Mouse (Mus musculus) hindbrain, postnatal 0 days (tissue): ENCODE results near the gene Igf1r. TPM values are rescaled to one million over a fixed set of nuclear protein-coding genes. Genes with fewer than 3 reads are reported as not detected.

ENCODE experiments used
- ATAC-seq: fragments of 200-750 bp; cut with Nextera tagmentation; 2 replicates; pipeline ENCODE4 v1.8.0; 2017; ENCODE audit warnings: mild to moderate bottlenecking, moderate TSS enrichment, moderate library complexity
- DNase-seq: peaks from one replicate; pipeline ENCODE4 v3.0.0-alpha.2; 2015; ENCODE audit warnings: low spot score
- H3K27ac ChIP-seq: fragments of 300-500 bp; sonication (generic); 2 replicates; pipeline ENCODE4 v1.5.1; 2014; ENCODE audit warnings: mild to moderate bottlenecking
- H3K27me3 ChIP-seq: fragments of 300-500 bp; sonication (generic); 2 replicates; pipeline ENCODE4 v1.6.1; 2014; ENCODE audit warnings: low read length, mixed read lengths; ENCODE audit not compliant: insufficient read depth
- H3K36me3 ChIP-seq: fragments of 300-500 bp; sonication (generic); 2 replicates; pipeline ENCODE4 v1.6.1; 2014; ENCODE audit warnings: low read length, mixed read lengths; ENCODE audit not compliant: insufficient read depth
- H3K4me1 ChIP-seq: fragments of 300-500 bp; sonication (generic); 2 replicates; pipeline ENCODE4 v1.6.1; 2014; ENCODE audit warnings: antibody characterized with exemption, low read length, mixed read lengths; ENCODE audit not compliant: insufficient read depth
- H3K4me2 ChIP-seq: fragments of 300-500 bp; sonication (generic); 2 replicates; pipeline ENCODE4 v1.6.1; 2014; ENCODE audit warnings: low read depth, mild to moderate bottlenecking, low read length, moderate library complexity, mixed read lengths
- H3K4me3 ChIP-seq: fragments of 300-500 bp; sonication (generic); 2 replicates; pipeline ENCODE4 v1.5.1; 2014; ENCODE audit warnings: low read length
- H3K9ac ChIP-seq: fragments of 300-500 bp; sonication (generic); replicated peaks from 2 replicates; pipeline ENCODE4 v1.6.1; 2014; ENCODE audit warnings: mild to moderate bottlenecking, low read length, moderate library complexity, mixed read lengths
- H3K9me3 ChIP-seq: fragments of 300-500 bp; sonication (generic); 2 replicates; pipeline ENCODE4 v1.6.1; 2016; ENCODE audit warnings: low read length, mixed read lengths
- CTCF ChIP-seq: IDR thresholded peaks from 2 replicates; pipeline ENCODE4 v1.5.1; 2016; ENCODE audit warnings: antibody characterized with exemption, control low read depth, low read depth
- WGBS: fragments of 180-500 bp; shearing (Covaris S2); extraction: QIAGEN DNeasy Blood & Tissue Kit; methylation state at CpG from one replicate; pipeline ENCODE4 v1.1.7; 2014; 5-methylcytosine and 5-hydroxymethylcytosine counted together
- polyA plus RNA-seq: library from polyadenylated mRNA; unstranded; fragments of >200 nt; fragmentation: Nextera tagmentation; extraction: Ambion mirVana; gene quantifications from 2 replicates; pipeline ENCODE4 v1.2.1, GENCODE M21; 2015
- total RNA-seq: library from RNA; depleted of rRNA; stranded (reverse); fragments of >200 nt; gene quantifications from 2 replicates; pipeline ENCODE4 v1.2.3, GENCODE M21; 2014

The Igf1r gene
- total and polyA plus RNA-seq, 2 experiments from 2014 or later: 12.1 to 36.2 TPM

DNA sequence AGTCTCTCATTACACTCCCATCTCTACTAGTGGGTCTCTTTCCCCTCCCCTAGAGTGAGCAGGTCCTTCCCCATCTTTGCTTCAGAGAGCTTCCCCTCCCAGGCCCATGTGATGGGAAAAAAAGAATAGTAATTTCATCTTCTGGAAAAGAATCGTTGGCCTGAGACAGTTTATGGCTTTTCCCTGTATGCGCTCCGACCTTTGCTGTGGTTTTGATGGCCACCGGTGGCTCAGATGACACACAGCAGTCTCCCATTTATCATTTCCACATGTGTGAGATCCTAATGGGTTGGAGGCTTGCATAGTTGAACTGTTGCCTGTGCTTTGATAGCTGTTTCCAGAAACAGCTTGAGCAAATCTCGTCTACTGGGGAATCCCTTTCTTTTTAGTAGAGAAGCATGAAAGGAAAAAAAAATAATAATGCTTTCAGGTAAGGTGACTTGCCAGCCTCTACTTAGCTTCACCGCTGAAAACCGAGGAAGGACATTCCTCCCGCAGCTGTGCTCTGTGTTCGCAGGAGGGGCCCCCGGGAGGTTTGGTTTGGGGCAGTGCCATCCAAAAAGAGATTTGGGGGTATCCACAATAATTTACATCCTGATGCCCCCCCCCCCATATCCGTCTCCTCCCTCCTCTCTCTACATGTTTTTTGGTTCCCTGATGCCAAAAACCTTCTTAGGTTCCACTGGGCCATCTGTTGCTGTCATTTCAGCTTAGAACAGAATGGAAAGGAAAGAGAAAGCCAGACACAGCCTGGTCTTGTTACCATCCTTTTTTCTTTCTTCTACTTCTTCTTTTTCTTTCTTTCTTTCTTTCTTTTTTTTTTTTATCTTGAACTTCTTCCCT is 324.6 kb downstream of the Igf1r start:
- DNase-seq (no peak), ATAC-seq (no peak)
- H3K27ac ChIP-seq: no peak overlapping the region
- no peak for TF ChIP-seq CTCF
- WGBS: 40% methylated on average over 11 of the region's 11 CpGs
- peaks cover 13% of the 10 kb centered on the region for H3K4me1 ChIP-seq
- H3K9me3 ChIP-seq: no peaks in the 10 kb centered on the region
- no peak overlapping the region for H3K9ac ChIP-seq
- H3K4me3 ChIP-seq: no peak overlapping the region
- no peaks in the 10 kb centered on the region for H3K36me3 ChIP-seq
- no peak overlapping the region for H3K4me2 ChIP-seq
- H3K27me3 ChIP-seq: no peaks in the 10 kb centered on the region

DNA sequence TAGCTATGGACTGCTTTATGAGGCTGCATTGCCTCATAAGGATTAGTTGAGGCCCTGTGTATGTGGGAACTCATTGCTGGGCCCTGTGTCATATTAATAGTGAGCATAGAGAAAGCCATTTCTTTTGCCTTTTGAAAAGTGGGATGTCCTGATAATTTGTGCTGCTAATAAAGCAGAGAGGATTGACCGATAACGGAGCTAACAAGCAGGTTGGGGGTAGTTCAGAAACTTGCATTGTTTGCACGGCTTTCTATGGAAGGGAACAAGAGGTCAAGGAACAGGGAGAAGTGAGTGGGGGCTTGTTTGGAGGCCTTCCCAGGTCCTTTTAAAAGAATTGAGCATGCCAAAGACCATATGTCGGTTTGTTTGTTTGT is 325.3 kb downstream of the Igf1r start:
- Histone ChIP-seq H3K4me2 (no peak overlapping the region), H3K27ac (no peak overlapping the region), H3K4me1 (peaks cover 13% of the 10 kb centered on the region), H3K27me3 (no peaks in the 10 kb centered on the region), H3K9me3 (no peaks in the 10 kb centered on the region), H3K36me3 (no peaks in the 10 kb centered on the region), H3K4me3 (no peak overlapping the region), H3K9ac (no peak overlapping the region)
- no peak for TF ChIP-seq CTCF
- no peak for DNase-seq
- ATAC-seq: no peak
- WGBS: 48% methylated on average over 4 of the region's 4 CpGs

DNA sequence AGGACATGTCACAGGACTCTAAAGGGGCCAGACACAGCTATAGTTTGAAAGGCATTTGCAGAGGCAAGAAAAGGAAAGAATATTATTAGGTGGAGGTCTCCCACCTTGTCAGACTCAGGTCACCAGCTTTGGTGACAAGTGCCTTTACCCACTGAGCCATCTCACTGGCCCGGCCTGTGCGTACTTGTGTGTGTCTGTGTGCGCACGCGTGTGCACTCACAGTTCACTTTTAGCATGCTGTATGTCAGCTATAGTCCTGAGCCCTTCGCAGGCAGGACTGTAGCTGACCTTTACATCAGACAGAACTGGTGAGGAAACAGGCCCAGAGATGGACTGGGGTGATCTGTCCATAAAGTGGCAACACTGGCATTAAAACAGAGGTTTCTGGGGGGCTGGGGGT is 325.8 kb downstream of the Igf1r start:
- no peak for TF ChIP-seq CTCF
- DNase-seq (no peak), ATAC-seq (no peak)
- H3K4me3 ChIP-seq: no peak overlapping the region
- H3K36me3 ChIP-seq: no peaks in the 10 kb centered on the region
- H3K4me2 ChIP-seq: no peak overlapping the region
- no peaks in the 10 kb centered on the region for H3K9me3 ChIP-seq
- H3K4me1 ChIP-seq: peaks cover 13% of the 10 kb centered on the region
- no peaks in the 10 kb centered on the region for H3K27me3 ChIP-seq
- WGBS: 97% methylated on average over 6 of the region's 6 CpGs
- H3K9ac ChIP-seq: no peak overlapping the region
- H3K27ac ChIP-seq: no peak overlapping the region

DNA sequence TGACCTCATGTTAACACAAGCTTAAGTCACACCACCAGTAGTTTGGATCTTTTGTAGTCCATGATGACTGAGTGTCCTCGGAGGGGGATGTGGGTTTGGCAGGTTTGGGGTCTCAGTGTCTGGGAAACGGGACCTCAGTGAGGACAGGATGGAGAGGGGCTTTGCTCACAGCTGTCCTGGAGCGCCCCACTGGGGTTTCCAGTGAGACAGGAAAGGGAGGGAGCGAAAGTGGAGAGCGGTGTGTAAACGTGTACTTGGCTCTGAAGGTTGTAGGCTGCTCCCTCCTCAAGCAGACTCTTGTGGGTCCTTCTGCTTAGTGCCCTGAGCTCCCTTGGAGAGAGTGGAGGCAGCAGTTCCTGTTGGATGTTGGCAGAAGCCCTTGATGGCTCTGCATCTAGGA is 326.3 kb downstream of the Igf1r start:
- Histone ChIP-seq H3K36me3 (no peaks in the 10 kb centered on the region), H3K27me3 (no peaks in the 10 kb centered on the region), H3K9ac (no peak overlapping the region), H3K27ac (no peak overlapping the region), H3K4me1 (peaks cover 13% of the 10 kb centered on the region), H3K4me3 (no peak overlapping the region), H3K4me2 (no peak overlapping the region), H3K9me3 (no peaks in the 10 kb centered on the region)
- DNase-seq (no peak), ATAC-seq (no peak)
- TF ChIP-seq CTCF: no peak
- 82% methylated on average over 6 of the region's 6 CpGs for WGBS

DNA sequence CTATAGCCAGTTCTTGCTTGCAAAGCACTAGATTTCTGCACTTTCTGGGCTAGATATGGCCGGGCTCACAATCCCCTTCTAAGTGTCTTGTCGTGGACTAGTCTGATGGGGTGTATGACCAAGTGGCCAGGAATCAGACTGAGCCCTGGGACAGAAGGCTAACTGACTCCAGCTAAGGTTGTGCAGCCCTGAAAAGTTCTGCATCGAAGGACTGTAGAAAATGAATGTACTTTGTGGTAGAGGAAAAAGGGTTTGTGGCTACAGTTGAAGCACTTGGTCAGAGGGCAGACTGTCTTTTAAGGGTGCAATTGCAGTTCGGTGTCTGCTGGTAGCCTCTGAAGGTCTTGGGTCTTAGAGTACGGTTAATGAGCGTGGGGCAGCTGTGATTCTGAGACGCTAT is 326.9 kb downstream of the Igf1r start:
- H3K4me3 ChIP-seq: no peak overlapping the region
- H3K9ac ChIP-seq: no peak overlapping the region
- TF ChIP-seq CTCF: no peak
- no peak overlapping the region for H3K4me2 ChIP-seq
- WGBS: 90% methylated on average over 7 of the region's 7 CpGs
- H3K4me1 ChIP-seq: peaks cover 13% of the 10 kb centered on the region
- no peak for DNase-seq
- H3K9me3 ChIP-seq: no peaks in the 10 kb centered on the region
- H3K36me3 ChIP-seq: no peaks in the 10 kb centered on the region
- no peak for ATAC-seq
- H3K27ac ChIP-seq: no peak overlapping the region
- H3K27me3 ChIP-seq: no peaks in the 10 kb centered on the region

DNA sequence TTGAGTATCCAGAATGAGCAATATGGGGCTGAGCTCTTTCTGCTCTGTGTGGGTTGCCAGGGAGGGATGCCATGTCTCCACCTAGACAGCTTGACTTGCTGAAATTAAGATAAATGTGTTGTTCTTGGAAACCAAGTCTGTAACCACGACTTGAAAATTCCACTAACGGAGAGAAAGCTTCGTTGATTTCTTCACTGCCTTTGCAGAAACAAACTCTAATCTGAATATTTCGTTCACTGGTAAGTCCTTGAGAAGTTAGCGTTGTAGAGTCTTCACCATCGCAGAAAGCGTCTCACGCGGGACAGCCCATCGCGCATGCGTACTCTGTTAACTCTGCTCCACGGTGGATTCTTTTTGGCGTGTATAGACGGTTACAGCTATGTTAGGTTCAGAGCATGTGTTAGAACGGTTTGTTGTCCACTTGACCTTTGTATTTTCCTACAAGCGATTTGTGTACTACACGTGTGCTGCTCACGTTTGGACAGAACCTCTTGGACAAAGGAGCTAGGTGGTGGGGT is 327.8 kb downstream of the Igf1r start:
- peaks cover 13% of the 10 kb centered on the region for H3K4me1 ChIP-seq
- no peaks in the 10 kb centered on the region for H3K9me3 ChIP-seq
- TF ChIP-seq CTCF: no peak
- H3K9ac ChIP-seq: no peak overlapping the region
- ATAC-seq (no peak), DNase-seq (no peak)
- no peaks in the 10 kb centered on the region for H3K27me3 ChIP-seq
- H3K36me3 ChIP-seq: no peaks in the 10 kb centered on the region
- H3K27ac ChIP-seq: no peak overlapping the region
- 91% methylated on average over 19 of the region's 19 CpGs for WGBS
- no peak overlapping the region for H3K4me3 ChIP-seq
- no peak overlapping the region for H3K4me2 ChIP-seq

DNA sequence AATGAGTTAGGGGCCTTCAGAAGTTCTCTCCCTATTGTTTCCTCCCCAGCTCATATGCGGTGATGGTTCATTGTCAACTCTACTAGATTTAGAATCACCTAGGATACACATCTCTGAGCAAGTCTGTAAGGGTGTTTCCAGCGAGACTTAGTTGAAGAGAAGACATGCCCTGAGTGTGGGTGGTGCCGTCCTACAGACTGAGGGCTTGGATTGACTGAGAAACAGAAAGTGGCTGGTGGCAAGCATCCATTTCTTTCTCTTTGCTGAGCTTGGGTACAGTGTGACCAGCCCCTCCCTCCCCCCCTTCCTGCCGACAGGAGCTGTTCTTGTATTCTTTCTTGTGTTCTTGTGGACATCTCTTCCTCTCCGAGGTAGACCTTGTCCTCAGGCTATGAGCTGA is 328.7 kb downstream of the Igf1r start:
- Histone ChIP-seq H3K9me3 (no peaks in the 10 kb centered on the region), H3K4me1 (peaks cover 3% of the 10 kb centered on the region), H3K4me3 (no peak overlapping the region), H3K9ac (no peak overlapping the region), H3K4me2 (no peak overlapping the region), H3K36me3 (no peaks in the 10 kb centered on the region), H3K27me3 (no peaks in the 10 kb centered on the region), H3K27ac (no peak overlapping the region)
- no peak for TF ChIP-seq CTCF
- WGBS: 71% methylated on average over 5 of the region's 5 CpGs
- ATAC-seq: no peak
- no peak for DNase-seq
